Mouse (Mus musculus) skeletal muscle tissue, adult 2 months (tissue): ENCODE data around the gene Cdkal1.

ENCODE experiments used
- DNase-seq: peaks from one replicate; pipeline ENCODE4 v3.0.0-alpha.2; 2012; ENCODE audit warnings: low read depth, low spot score

Gene Cdkal1

GRCm38 (mm10) chr13:29767587-29767986 lies 87.9 kb downstream of the Cdkal1 start:
- no peak for DNase-seq

GRCm38 (mm10) chr13:29766377-29766776 lies 89.1 kb downstream of the Cdkal1 start:
- no peak for DNase-seq

- no peak for DNase-seq
These were observed 90.2 kb downstream of the Cdkal1 start for GRCm38 (mm10) chr13:29765296-29765695.

GRCm38 (mm10) chr13:29759691-29760467 lies 95.6 kb downstream of the Cdkal1 start:
- no peak for DNase-seq

- DNase-seq = no peak
These were observed 99.4 kb downstream of the Cdkal1 start for GRCm38 (mm10) chr13:29756052-29756451.

GRCm38 (mm10) chr13:29753254-29753653 lies 102.2 kb downstream of the Cdkal1 start:
- DNase-seq = no peak

- no peak for DNase-seq
These were observed 103.4 kb downstream of the Cdkal1 start for GRCm38 (mm10) chr13:29752061-29752460.

- no peak for DNase-seq
These were observed 104.3 kb downstream of the Cdkal1 start for GRCm38 (mm10) chr13:29751201-29751600.

- DNase-seq = no peak
These were observed 108.2 kb downstream of the Cdkal1 start for GRCm38 (mm10) chr13:29747347-29747647.

GRCm38 (mm10) chr13:29746501-29747346 lies 108.8 kb downstream of the Cdkal1 start:
- DNase-seq = no peak

- DNase-seq = no peak
These were observed 110.4 kb downstream of the Cdkal1 start for GRCm38 (mm10) chr13:29745073-29745472.

GRCm38 (mm10) chr13:29744188-29744587 lies 111.3 kb downstream of the Cdkal1 start:
- DNase-seq = no peak

- DNase-seq = no peak
These were observed 111.7 kb downstream of the Cdkal1 start for GRCm38 (mm10) chr13:29743761-29744160.

GRCm38 (mm10) chr13:29737675-29738461 lies 117.6 kb downstream of the Cdkal1 start:
- DNase-seq = no peak

GRCm38 (mm10) chr13:29734496-29734895 lies 121.0 kb downstream of the Cdkal1 start:
- no peak for DNase-seq

GRCm38 (mm10) chr13:29726154-29726825 lies 129.2 kb downstream of the Cdkal1 start:
- no peak for DNase-seq

- no peak for DNase-seq
These were observed 130.6 kb downstream of the Cdkal1 start for GRCm38 (mm10) chr13:29724855-29725254.

- DNase-seq = no peak
These were observed 132.3 kb downstream of the Cdkal1 start for GRCm38 (mm10) chr13:29723150-29723549.

GRCm38 (mm10) chr13:29721206-29721605 lies 134.3 kb downstream of the Cdkal1 start:
- no peak for DNase-seq

GRCm38 (mm10) chr13:29716550-29716949 lies 138.9 kb downstream of the Cdkal1 start:
- DNase-seq = no peak

- no peak for DNase-seq
These were observed 140.1 kb downstream of the Cdkal1 start for GRCm38 (mm10) chr13:29715241-29715841.
